Mouse (Mus musculus) G1E (cell line): ENCODE measurements around the gene Per3.

Experiments used
- CTCF ChIP-seq: IDR thresholded peaks from 2 replicates; pipeline ENCODE4 v1.5.1; 2012; ENCODE audit warnings: low read depth, low read length, inconsistent platforms, mixed read lengths
- POLR2AphosphoS5 ChIP-seq: IDR thresholded peaks from 2 replicates; pipeline ENCODE4 v1.6.1; 2012; ENCODE audit warnings: low read depth, low read length, inconsistent platforms; ENCODE audit not compliant: insufficient replicate concordance

DNA sequence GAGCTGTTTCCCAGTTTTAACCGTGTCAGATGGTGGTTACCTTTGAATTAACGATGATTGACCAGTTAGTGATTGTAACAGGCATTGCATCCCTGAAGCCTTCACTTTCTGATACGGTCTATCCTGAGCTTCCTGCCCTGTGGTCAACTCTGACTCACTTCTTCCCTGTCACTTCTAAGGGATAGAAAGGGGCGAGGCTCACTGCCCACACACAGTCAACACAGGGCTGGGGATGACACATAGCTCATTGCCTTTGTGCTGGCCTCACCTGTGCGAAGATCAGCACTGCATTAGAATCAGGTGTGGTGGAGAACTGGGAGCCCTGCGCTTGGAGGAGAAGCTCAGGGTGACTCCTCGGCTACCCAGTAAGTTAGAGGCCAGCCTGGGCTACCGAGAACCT is 75.5 kb downstream of the Per3 start:
- no peak for TF ChIP-seq CTCF
- no peak for TF ChIP-seq POLR2AphosphoS5
